Mouse (Mus musculus) megakaryocyte, embryonic 14.5 days (primary cell): Measurements from ENCODE around the gene Atn1.

Source experiments
- FLI1 ChIP-seq: IDR thresholded peaks from 2 replicates; pipeline ENCODE4 v1.6.1; 2012; ENCODE audit warnings: low read length, inconsistent platforms, mixed read lengths
- GATA1 ChIP-seq: IDR thresholded peaks from 3 replicates; pipeline ENCODE4 v1.6.1; 2012; ENCODE audit warnings: mixed read lengths, low read length, inconsistent platforms, borderline replicate concordance

DNA sequence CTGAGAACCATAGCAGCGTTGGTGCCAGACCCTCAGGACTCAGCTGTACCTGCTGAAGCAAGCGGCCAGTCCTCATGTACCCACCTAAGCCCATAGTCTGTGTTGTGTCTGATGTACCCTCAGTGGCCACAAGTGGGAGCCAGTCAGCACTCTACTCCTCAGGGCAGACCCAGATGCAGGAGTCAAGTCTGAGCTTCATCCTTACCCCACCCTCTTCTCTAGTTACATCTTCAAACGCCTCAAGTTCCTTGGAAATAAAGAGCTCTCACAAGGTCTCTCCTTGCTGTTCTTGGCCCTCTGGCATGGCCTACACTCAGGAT is 53.6 kb downstream of the Atn1 start:
- TF ChIP-seq GATA1 (no peak), FLI1 (no peak)
